ENCODE assay signal across 27 mouse cellular contexts in genomic region chr9:89842776-89843089, GRCm38 (mm10).
DNase-seq lines count a peak whose midpoint lies in the region; ATAC-seq lines count a peak whose summit lies in the region.
"Had no signal": no experiment of that assay in that cellular context is flagged by ENCODE, and none has a peak within 500 bp of the region (broad histone marks: within the 10 kb centered on the region; RNA-seq: fewer than 3 reads in every experiment).

No protein-coding gene starts in this region.

- H3K9me3 ChIP-seq in forebrain, embryonic 13.5 days (replicated peaks): no peaks in the 10 kb centered on the region
- H3K9me3 ChIP-seq in forebrain, embryonic 14.5 days (replicated peaks; ENCODE audit: control insufficient read depth, low read length): no peaks in the 10 kb centered on the region
- no peaks in the 10 kb centered on the region for H3K9me3 ChIP-seq in neural tube, embryonic 14.5 days (ENCODE audit: control insufficient read depth, low read length)
- H3K9me3 ChIP-seq: embryonic facial prominence, embryonic 10.5 days; embryonic facial prominence, embryonic 15.5 days; heart, embryonic 13.5 days; limb, embryonic 10.5 days; limb, embryonic 15.5 days; neural tube, embryonic 13.5 days had no signal

- 91% methylated on average over 8 of the region's 8 CpGs for WGBS in forebrain, embryonic 13.5 days
- WGBS in forebrain, embryonic 14.5 days: 82% methylated on average over 8 of the region's 8 CpGs
- 91% methylated on average over 8 of the region's 8 CpGs for WGBS in neural tube, embryonic 14.5 days

- H3K27ac ChIP-seq in forebrain, embryonic 13.5 days: no peak overlapping the region
- H3K27ac ChIP-seq in forebrain, embryonic 14.5 days (ENCODE audit: low read depth, low read length): no peak overlapping the region
- no peak overlapping the region for H3K27ac ChIP-seq in neural tube, embryonic 14.5 days (ENCODE audit: low read depth, low read length)
- H3K27ac ChIP-seq: embryonic facial prominence, embryonic 10.5 days; embryonic facial prominence, embryonic 15.5 days; heart, embryonic 13.5 days; limb, embryonic 10.5 days; limb, embryonic 15.5 days; liver, embryonic 14.5 days; neural tube, embryonic 13.5 days; stomach, postnatal 0 days had no signal

- no peak overlapping the region for H3K4me3 ChIP-seq in forebrain, embryonic 13.5 days
- no peak overlapping the region for H3K4me3 ChIP-seq in forebrain, embryonic 14.5 days (ENCODE audit: low read depth, low read length)
- H3K4me3 ChIP-seq in neural tube, embryonic 14.5 days (ENCODE audit: low read depth, low read length): no peak overlapping the region
- H3K4me3 ChIP-seq: embryonic facial prominence, embryonic 10.5 days; embryonic facial prominence, embryonic 15.5 days; heart, embryonic 13.5 days; limb, embryonic 10.5 days; limb, embryonic 15.5 days; myocyte; neural tube, embryonic 13.5 days had no signal

- no peaks in the 10 kb centered on the region for H3K36me3 ChIP-seq in forebrain, embryonic 13.5 days (ENCODE audit: poor library complexity, severe bottlenecking)
- H3K36me3 ChIP-seq in forebrain, embryonic 14.5 days (ENCODE audit: control insufficient read depth, insufficient read depth, low read length): no peaks in the 10 kb centered on the region
- no peaks in the 10 kb centered on the region for H3K36me3 ChIP-seq in neural tube, embryonic 14.5 days (ENCODE audit: control insufficient read depth, insufficient read depth, low read length)
- H3K36me3 ChIP-seq: embryonic facial prominence, embryonic 10.5 days; embryonic facial prominence, embryonic 15.5 days; heart, embryonic 13.5 days; limb, embryonic 10.5 days; limb, embryonic 15.5 days; neural tube, embryonic 13.5 days had no signal

- no peak overlapping the region for H3K9ac ChIP-seq in forebrain, embryonic 13.5 days
- H3K9ac ChIP-seq in forebrain, embryonic 14.5 days (ENCODE audit: low read length): no peak overlapping the region
- no peak overlapping the region for H3K9ac ChIP-seq in neural tube, embryonic 14.5 days (replicated peaks; ENCODE audit: low read depth, low read length)
- H3K9ac ChIP-seq: embryonic facial prominence, embryonic 15.5 days; heart, embryonic 13.5 days; limb, embryonic 15.5 days; liver, embryonic 14.5 days; lung, embryonic 14.5 days; neural tube, embryonic 13.5 days had no signal

- DNase-seq in forebrain, embryonic 14.5 days (ENCODE audit: low spot score): no peak
- DNase-seq in kidney, postnatal 14 days: peak; percentile 5
- no peak for DNase-seq in kidney, adult 11 months
- no peak for DNase-seq in neural tube, embryonic 10.5 days (ENCODE audit: extremely low spot score, low spot score)
- no peak for DNase-seq in cerebellum, postnatal 4 days (ENCODE audit: low spot score in 2 of 2)
- no peak for DNase-seq in cerebellum, postnatal 10 days
- DNase-seq: cerebellum, adult 11-12 months; cerebellum, adult 9-11 months; gastrocnemius, postnatal 10 days; kidney, postnatal 25 days; thymus, adult 18-20 months; thymus, postnatal 25 days had no signal

- no peak for ATAC-seq in forebrain, embryonic 13.5 days
- ATAC-seq in forebrain, embryonic 14.5 days: no peak; the same call in 1 of the 2 replicates
- 0 out of 2 replicates have a peak, but pooled peaks have one; percentile 2 for ATAC-seq in neural tube, embryonic 14.5 days (ENCODE audit: low read depth)
- ATAC-seq: intestine, embryonic 16.5 days; Patski had no signal

- H3K4me2 ChIP-seq in forebrain, embryonic 13.5 days: 0 out of 2 replicates have a peak overlapping the region, but pooled peaks have one; percentile 29
- no peak overlapping the region for H3K4me2 ChIP-seq in forebrain, embryonic 14.5 days (ENCODE audit: low read length)
- H3K4me2 ChIP-seq in neural tube, embryonic 14.5 days (ENCODE audit: low read depth, low read length): no peak overlapping the region
- H3K4me2 ChIP-seq: embryonic facial prominence, embryonic 15.5 days; heart, embryonic 13.5 days; limb, embryonic 15.5 days; lung, embryonic 14.5 days; midbrain, embryonic 11.5 days; neural tube, embryonic 13.5 days had no signal

- no peaks in the 10 kb centered on the region for H3K27me3 ChIP-seq in forebrain, embryonic 13.5 days
- H3K27me3 ChIP-seq in forebrain, embryonic 14.5 days (replicated peaks; ENCODE audit: control insufficient read depth, insufficient read depth, low read length): no peaks in the 10 kb centered on the region
- no peaks in the 10 kb centered on the region for H3K27me3 ChIP-seq in neural tube, embryonic 14.5 days (ENCODE audit: control insufficient read depth, insufficient read depth, low read length)
- H3K27me3 ChIP-seq: embryonic facial prominence, embryonic 15.5 days; heart, embryonic 13.5 days; limb, embryonic 15.5 days; neural tube, embryonic 13.5 days; Patski had no signal

- peaks cover 8% of the 10 kb centered on the region for H3K4me1 ChIP-seq in forebrain, embryonic 13.5 days
- H3K4me1 ChIP-seq in forebrain, embryonic 14.5 days (ENCODE audit: control insufficient read depth, insufficient read depth, low read length): peaks cover 8% of the 10 kb centered on the region; the same call in 1 of the 2 replicates
- no peaks in the 10 kb centered on the region for H3K4me1 ChIP-seq in neural tube, embryonic 14.5 days (ENCODE audit: control insufficient read depth, insufficient read depth, low read length)
- H3K4me1 ChIP-seq: embryonic facial prominence, embryonic 10.5 days; embryonic facial prominence, embryonic 15.5 days; limb, embryonic 15.5 days had no signal
